Mouse (Mus musculus) neural tube, embryonic 10.5 days (tissue): ENCODE data around the gene Acot3.
A peak's percentile ranks its signal among the peaks of the same experiment; 100 is the strongest.
"Not testable (repeated sequence)": the region's sequence is repeated elsewhere in the genome, so short reads cannot be mapped to it uniquely, and the experiment has no call there.

Experiments used
- DNase-seq: peaks from one replicate; pipeline ENCODE4 v3.0.0-alpha.2; 2017; ENCODE audit warnings: low spot score; ENCODE audit errors: extremely low spot score

The Acot3 gene

GRCm38 (mm10) chr12:84042248-84042647 is 9.7 kb upstream of the Acot3 start:
- no peak for DNase-seq

- no peak for DNase-seq
These were observed 7.9 kb upstream of the Acot3 start for GRCm38 (mm10) chr12:84044045-84044444.

DNA sequence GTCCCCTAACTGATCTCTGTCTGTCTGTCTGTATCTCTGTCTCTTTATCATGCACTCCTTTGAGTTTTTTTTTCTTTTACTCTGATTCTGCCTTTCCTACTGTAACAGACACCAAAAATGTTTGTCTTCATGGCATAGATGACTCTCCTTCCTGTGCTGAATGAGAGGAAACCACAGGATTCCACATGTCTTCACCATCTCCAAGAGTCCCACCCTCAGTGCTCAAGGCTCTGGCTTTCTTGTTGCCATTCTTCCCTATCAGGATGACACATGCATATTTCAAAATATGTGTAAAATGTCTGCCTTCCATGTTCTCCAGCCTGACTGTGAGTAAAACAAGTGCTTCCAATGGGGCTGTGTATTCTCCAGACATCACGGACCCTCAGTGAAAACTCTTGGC is 5.0 kb upstream of the Acot3 start:
- DNase-seq = no peak

GRCm38 (mm10) chr12:84050744-84051143 is 1.2 kb upstream of the Acot3 start:
- not testable (repeated sequence) for DNase-seq

GRCm38 (mm10) chr12:84052609-84053008 is 665 bp downstream of the Acot3 start:
- no peak for DNase-seq

DNA sequence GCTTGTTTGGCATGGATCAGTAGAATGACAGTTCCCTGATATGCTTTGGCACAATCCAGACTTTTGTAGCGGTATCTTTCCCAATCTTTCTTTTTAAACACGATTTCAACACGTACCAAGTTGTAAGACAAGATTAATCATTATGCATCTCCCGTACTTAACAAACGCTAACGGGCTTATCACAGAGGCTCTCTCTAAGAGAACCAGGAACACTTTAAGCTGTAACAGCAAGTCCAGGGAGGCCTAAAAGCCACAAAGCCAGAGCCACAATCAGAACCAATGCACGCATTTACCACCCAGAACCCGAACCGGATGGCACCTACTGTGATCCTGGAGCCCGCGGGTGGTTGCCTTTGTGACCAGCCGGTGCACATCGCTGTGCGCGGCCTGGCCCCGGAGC is 1.2 kb downstream of the Acot3 start:
- peak; percentile 39 for DNase-seq

DNA sequence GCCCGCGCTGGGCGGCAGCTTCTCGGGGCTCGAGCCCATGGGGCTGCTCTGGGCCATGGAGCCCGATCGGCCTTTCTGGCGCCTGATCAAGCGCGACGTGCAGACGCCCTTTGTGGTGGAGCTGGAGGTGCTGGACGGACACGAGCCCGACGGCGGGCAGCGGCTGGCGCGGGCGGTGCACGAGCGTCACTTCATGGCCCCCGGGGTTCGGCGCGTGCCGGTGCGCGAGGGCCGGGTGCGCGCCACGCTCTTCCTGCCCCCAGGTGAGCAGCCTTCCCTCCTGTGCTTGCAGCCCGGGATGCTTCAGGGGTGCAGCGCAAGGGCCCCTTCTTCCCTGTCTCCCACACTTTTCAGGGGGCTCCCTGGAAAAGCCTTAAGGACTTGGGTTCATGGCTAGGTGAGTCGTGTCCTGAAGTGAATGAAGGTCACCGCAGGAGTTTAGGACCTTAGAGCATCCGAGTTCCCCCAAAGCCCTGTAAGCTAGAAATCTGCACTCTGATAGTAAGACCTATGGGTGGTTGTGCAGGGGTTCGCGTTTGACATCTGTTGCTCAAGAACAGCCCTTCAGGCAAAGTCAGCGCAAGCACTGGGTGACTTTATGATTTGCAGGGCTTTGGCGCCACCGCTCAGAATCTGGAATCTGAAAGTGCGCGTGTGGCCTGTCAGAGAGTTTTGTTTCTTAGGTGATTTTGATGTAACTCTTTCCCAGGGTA is 1.9 kb downstream of the Acot3 start:
- DNase-seq = peak; percentile 37

DNA sequence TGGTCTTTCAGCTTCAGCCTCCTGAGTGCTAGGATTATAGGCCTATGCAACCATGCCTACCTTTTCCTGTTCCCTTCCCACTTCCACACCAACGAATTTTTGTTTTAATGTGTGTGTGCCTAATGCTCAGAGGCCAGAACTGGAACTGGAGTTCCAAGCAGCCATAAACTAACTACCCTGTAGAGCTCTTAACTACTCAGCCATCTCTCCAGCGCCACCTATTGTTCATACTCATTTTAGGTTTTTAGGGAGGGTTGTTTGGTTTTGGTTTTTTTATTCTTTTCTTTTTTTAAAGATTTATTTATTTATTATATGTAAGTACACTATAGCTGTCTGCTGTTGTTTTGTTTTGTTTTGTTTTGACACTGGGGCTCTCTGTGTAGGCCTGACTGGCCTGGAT is 9.0 kb downstream of the Acot3 start:
- DNase-seq = no peak

GRCm38 (mm10) chr12:84062336-84062735 is 10.4 kb downstream of the Acot3 start:
- DNase-seq = no peak

DNA sequence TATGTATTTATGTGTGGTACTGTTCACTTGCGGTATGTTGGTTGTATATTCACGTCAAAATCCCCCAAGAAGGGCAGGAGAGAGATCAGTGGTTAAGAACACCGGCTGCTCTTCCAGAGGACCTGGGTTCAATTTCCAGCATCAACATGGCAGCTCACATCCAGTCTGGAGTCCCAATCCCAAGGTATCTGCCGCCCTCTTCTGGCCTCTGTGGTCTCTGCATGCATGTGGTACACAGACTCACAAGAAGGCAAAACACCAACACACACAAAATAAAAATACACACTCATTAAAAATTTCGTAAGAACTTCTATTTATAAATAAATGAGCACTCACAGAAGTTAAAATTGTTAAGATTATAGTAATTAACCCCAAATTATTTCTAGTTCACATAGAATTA is 11.3 kb downstream of the Acot3 start:
- DNase-seq = no peak

- DNase-seq = no peak
These were observed 11.9 kb downstream of the Acot3 start for GRCm38 (mm10) chr12:84063833-84064232.

- DNase-seq = no peak
These were observed 12.7 kb downstream of the Acot3 start for GRCm38 (mm10) chr12:84064621-84065020.

DNA sequence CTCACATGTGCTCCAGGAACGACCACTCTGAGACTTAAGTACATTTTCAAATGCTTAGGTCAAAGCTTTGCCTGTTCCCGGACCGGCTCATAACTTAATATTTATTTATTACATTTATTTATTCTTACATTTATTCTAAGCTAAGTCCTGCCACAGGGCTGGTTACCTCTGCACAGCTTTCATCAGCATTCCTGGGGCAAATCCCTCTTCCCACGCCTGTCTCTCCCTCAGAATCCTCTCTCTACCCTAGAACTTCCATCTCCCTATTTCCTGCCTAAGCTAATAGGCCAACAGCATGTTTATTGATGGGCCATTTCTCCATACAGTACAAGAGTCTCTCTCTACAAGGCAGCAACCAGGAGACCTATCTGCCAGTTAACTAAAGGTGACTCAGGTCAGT is 15.8 kb downstream of the Acot3 start:
- DNase-seq = no peak

GRCm38 (mm10) chr12:84068296-84068695 is 16.4 kb downstream of the Acot3 start:
- no peak for DNase-seq

- peak; percentile 19 for DNase-seq
These were observed 17.0 kb downstream of the Acot3 start, which contains the start of gene Acot5 for GRCm38 (mm10) chr12:84068986-84069385. Gene Acot5, plus strand, starts transcription at chr12:84069325.

DNA sequence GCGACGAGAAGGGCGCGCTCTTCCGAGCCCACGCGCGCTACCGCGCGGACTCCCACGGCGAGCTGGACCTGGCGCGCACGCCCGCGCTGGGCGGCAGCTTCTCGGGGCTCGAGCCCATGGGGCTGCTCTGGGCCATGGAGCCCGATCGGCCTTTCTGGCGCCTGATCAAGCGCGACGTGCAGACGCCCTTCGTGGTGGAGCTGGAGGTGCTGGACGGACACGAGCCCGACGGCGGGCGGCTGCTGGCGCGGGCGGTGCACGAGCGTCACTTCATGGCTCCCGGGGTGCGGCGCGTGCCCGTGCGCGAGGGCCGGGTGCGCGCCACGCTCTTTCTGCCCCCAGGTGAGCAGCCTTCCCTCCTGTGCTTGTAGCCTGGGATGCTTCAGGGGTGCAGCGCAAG is 17.6 kb downstream of the Acot3 start:
- DNase-seq = not testable (repeated sequence)

- DNase-seq = no peak
These were observed 19.8 kb downstream of the Acot3 start for GRCm38 (mm10) chr12:84071696-84072095.

GRCm38 (mm10) chr12:84077371-84077990 is 25.5 kb downstream of the Acot3 start:
- no peak for DNase-seq

- no peak for DNase-seq
These were observed 31.9 kb downstream of the Acot3 start for GRCm38 (mm10) chr12:84083842-84084241.

DNA sequence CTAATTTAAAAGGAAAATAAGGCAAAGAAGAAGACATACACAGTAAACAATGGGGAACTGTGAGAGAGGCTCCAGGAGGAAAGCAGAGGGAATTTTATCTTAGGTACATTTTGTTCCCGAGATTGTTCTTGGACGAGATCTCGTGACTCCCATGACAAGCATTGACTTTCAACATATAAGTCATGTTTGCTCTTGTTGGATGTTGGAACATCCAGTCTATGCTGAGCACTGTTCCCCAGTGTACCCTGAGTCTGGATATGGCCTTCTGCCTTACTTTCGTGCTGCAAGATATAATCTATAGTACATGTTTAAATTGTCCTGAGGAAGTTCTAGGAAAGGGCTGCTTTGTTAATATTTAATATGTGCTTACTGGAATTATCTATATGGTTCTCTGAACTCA is 32.6 kb downstream of the Acot3 start:
- DNase-seq = no peak

DNA sequence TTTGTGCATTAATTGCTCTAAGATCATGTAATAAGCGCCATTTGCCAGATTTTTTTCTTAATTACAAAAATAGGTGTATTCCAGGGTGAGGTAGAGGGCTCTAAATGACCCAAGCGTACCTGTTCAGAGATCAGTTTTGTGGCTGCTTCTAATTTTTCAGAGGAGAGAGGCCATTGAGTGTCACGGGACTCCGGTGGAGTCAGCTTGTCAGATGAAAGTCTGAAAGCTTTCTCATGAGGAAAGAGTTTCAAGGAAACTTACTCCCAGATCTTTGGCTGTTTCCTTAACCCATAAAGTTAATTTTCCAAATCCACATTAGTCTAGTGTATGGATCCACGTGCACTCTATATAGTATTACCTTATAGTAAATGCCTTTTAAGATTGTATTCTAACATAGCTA is 42.7 kb downstream of the Acot3 start:
- DNase-seq = not testable (repeated sequence)

DNA sequence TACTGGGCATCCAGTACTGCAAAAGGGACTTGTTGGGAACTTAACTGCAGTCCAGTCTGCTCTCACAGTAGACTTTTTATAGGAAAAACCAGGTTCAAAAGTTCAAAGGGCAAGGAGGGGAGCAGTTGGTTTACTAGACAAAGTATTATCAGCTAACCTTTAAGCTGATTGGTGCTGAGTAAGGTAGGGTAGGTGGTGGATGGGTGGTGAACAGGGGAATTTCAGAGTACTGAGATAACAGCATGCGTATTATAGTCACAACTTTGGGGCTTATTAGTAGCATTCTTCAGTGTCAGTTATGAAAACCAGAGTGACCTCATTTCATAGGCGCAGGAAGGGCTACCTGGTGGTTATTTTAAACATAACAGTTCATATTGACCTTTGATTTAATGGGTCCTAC is 47.7 kb downstream of the Acot3 start:
- DNase-seq = no peak

GRCm38 (mm10) chr12:84100071-84100470 is 48.1 kb downstream of the Acot3 start:
- DNase-seq = no peak
